Mouse (Mus musculus): ENCODE data around the gene Traf5. TPM values are rescaled to one million over a fixed set of nuclear protein-coding genes. Genes with fewer than 3 reads are reported as not detected.
A peak's percentile ranks its signal among the peaks of the same experiment; 100 is the strongest.

The Traf5 gene
- total RNA-seq, 4 experiments from 2014 or later = 1.8 to 6.8 (median 5.4) TPM

GRCm38 (mm10) chr1:192066956-192067355 lies 25.4 kb downstream of the Traf5 start:
- no peak for DNase-seq (ENCODE audit: low spot score in 2 of 2)

- DNase-seq (ENCODE audit: low spot score in 2 of 2) = no peak
Measured at GRCm38 (mm10) chr1:192063209-192063946, 29.0 kb downstream of the Traf5 start.

- DNase-seq (ENCODE audit: low spot score in 2 of 2) = no peak
Measured at GRCm38 (mm10) chr1:192062682-192063081, 29.7 kb downstream of the Traf5 start.

GRCm38 (mm10) chr1:192061666-192062306 lies 30.6 kb downstream of the Traf5 start:
- peak; percentile 74 to 80 for DNase-seq (ENCODE audit: low spot score in 2 of 2)

GRCm38 (mm10) chr1:192058911-192059310 lies 33.4 kb downstream of the Traf5 start:
- DNase-seq (ENCODE audit: low spot score in 2 of 2) = no peak

- DNase-seq (ENCODE audit: low spot score in 2 of 2) = no peak
Measured at GRCm38 (mm10) chr1:192053726-192054125, 38.6 kb downstream of the Traf5 start.

GRCm38 (mm10) chr1:192052986-192053385 lies 39.4 kb downstream of the Traf5 start:
- DNase-seq (ENCODE audit: low spot score in 2 of 2) = no peak

- no peak for DNase-seq (ENCODE audit: low spot score in 2 of 2)
Measured at GRCm38 (mm10) chr1:192052461-192052860, 39.9 kb downstream of the Traf5 start.

- no peak for DNase-seq (ENCODE audit: low spot score in 2 of 2)
Measured at GRCm38 (mm10) chr1:191999022-191999421, 93.3 kb downstream of the Traf5 start.

GRCm38 (mm10) chr1:191996621-191997185 lies 95.7 kb downstream of the Traf5 start:
- DNase-seq (ENCODE audit: low spot score in 2 of 2) = no peak

GRCm38 (mm10) chr1:191995916-191996315 lies 96.4 kb downstream of the Traf5 start:
- DNase-seq (ENCODE audit: low spot score in 2 of 2) = no peak

GRCm38 (mm10) chr1:191995488-191995887 lies 96.9 kb downstream of the Traf5 start:
- no peak for DNase-seq (ENCODE audit: low spot score in 2 of 2)

- no peak for DNase-seq (ENCODE audit: low spot score in 2 of 2)
Measured at GRCm38 (mm10) chr1:191994476-191994875, 97.9 kb downstream of the Traf5 start.

GRCm38 (mm10) chr1:191992040-191992780 lies 100.1 kb downstream of the Traf5 start:
- no peak for DNase-seq (ENCODE audit: low spot score in 2 of 2)

GRCm38 (mm10) chr1:191989994-191990393 lies 102.4 kb downstream of the Traf5 start:
- peak; percentile 93 to 94 for DNase-seq (ENCODE audit: low spot score in 2 of 2)

GRCm38 (mm10) chr1:191989060-191989459 lies 103.3 kb downstream of the Traf5 start:
- no peak for DNase-seq (ENCODE audit: low spot score in 2 of 2)

- no peak for DNase-seq (ENCODE audit: low spot score in 2 of 2)
Measured at GRCm38 (mm10) chr1:191988646-191989045, 103.7 kb downstream of the Traf5 start.

- no peak for DNase-seq (ENCODE audit: low spot score in 2 of 2)
Measured at GRCm38 (mm10) chr1:191987481-191987769, 104.9 kb downstream of the Traf5 start.

- no peak for DNase-seq (ENCODE audit: low spot score in 2 of 2)
Measured at GRCm38 (mm10) chr1:191986674-191987480, 105.5 kb downstream of the Traf5 start.

- DNase-seq (ENCODE audit: low spot score in 2 of 2) = no peak
Measured at GRCm38 (mm10) chr1:191981426-191982102, 110.8 kb downstream of the Traf5 start.

- DNase-seq (ENCODE audit: low spot score in 2 of 2) = peak; percentile 35 to 40
Measured at GRCm38 (mm10) chr1:191977187-191977586, 115.2 kb downstream of the Traf5 start, which contains the start of gene Rd3. Gene Rd3, plus strand, starts transcription at chr1:191977370.

Measured in layer of hippocampus, adult 8-10 months (tissue).